Mouse (Mus musculus) spleen, adult 2 months (tissue): ENCODE results near the gene Ift22. TPM values are rescaled to one million over a fixed set of nuclear protein-coding genes. Genes with fewer than 3 reads are reported as not detected.

Experiments used
- DNase-seq, 2 experiments: peaks; one replicate each; pipeline versions ENCODE4 v3.0.0 to v3.0.0-alpha.2; 2012 to 2021; ENCODE audit warnings: low spot score in 2 of 2, low read depth in 1 of 2
- H3K27ac ChIP-seq: fragments of 200-500 bp; 2 replicates; pipeline ENCODE4 v1.5.1; 2012; ENCODE audit warnings: low read length, inconsistent platforms; ENCODE audit not compliant: insufficient read depth
- H3K27me3 ChIP-seq: fragments of 200-500 bp; 2 replicates; pipeline ENCODE4 v1.6.1; 2012; ENCODE audit warnings: mild to moderate bottlenecking, moderate library complexity, low read length, inconsistent platforms; ENCODE audit not compliant: control insufficient read depth, insufficient read depth
- H3K36me3 ChIP-seq: fragments of 200-500 bp; 2 replicates; pipeline ENCODE4 v1.6.1; 2012; ENCODE audit warnings: mild to moderate bottlenecking, low read length, inconsistent platforms; ENCODE audit not compliant: control insufficient read depth, insufficient read depth
- H3K4me1 ChIP-seq: fragments of 200-500 bp; 2 replicates; pipeline ENCODE4 v1.6.1; 2011; ENCODE audit warnings: inconsistent platforms; ENCODE audit not compliant: control insufficient read depth, insufficient read depth, insufficient read length
- H3K4me3 ChIP-seq: fragments of 200-500 bp; 2 replicates; pipeline ENCODE4 v1.5.1; 2011; ENCODE audit warnings: mild to moderate bottlenecking, inconsistent platforms; ENCODE audit not compliant: insufficient read depth, insufficient read length; ENCODE audit errors: extremely low read depth
- CTCF ChIP-seq: fragments of 200-500 bp; IDR thresholded peaks from 2 replicates; pipeline ENCODE4 v1.5.1; 2011; ENCODE audit warnings: mild to moderate bottlenecking, inconsistent platforms; ENCODE audit not compliant: insufficient read depth, insufficient read length, insufficient replicate concordance; ENCODE audit errors: extremely low read depth
- POLR2A ChIP-seq: fragments of 200-500 bp; IDR thresholded peaks from 2 replicates; pipeline ENCODE4 v1.6.1; 2011; ENCODE audit warnings: low read depth, low read length, inconsistent platforms
- WGBS: fragments of 180-500 bp; shearing (Covaris S2); methylation state at CpG from one replicate; pipeline ENCODE4 v1.1.7; 2018; 5-methylcytosine and 5-hydroxymethylcytosine counted together
- polyA plus RNA-seq: library from polyadenylated mRNA; depleted of rRNA; stranded (reverse); fragments of >200 nt; gene quantifications from 2 replicates; pipeline ENCODE4 v1.2.3, GENCODE M21; 2012; rRNA removed

Ift22 gene
- polyA plus RNA-seq = 6.3 and 8.3 TPM in 2 replicates

DNA sequence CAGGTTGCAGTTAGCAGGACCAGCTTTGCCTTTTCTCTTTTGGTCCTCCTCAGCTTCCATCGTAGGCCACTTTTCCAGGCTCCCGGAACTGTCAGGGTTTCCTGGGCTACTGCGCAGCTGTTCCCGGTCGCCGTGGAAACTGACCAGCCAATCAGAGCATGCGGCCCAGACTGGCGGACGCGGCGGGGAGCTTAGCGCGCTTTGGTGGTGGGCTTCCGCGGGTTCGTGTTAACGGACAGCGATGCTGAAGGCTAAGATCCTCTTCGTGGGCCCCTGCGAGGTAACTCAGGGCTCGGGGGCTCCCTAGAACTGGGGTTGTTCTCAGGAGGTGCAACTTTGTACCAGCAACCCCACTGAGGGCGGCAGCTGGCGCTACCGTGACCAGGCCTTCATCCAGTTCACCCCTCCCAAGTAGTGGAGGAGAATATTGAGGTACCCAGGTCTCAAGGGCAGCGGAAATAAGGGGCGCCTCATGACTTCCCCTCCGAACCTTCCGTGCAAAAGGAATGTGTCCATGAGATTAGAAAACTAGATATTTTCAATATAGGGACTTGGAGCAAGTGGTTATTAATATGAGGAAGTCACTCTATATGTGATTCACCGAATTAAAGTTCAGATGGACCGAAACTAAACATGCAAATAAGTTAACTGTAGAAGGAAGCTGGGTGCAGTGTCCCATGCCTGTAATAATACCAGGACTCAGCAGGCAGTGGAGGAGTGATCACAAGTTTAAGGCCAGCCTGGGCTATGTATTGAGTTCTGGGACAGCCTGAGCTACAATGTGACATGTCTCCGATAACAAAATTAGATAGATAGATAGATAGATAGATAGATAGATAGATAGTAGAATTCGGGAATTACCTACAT, at the start of gene Ift22:
TSS of gene Ift22 (plus strand) at position 160 of the 867 bp plus-strand sequence.
- no peak for TF ChIP-seq POLR2A
- TF ChIP-seq CTCF = no peak
- WGBS = 5% methylated on average over 32 of the region's 32 CpGs
- DNase-seq = peak; percentile 49 to 89
- Histone ChIP-seq H3K36me3 (peaks cover 2% of the 10 kb centered on the region; the same call in 1 of the 2 replicates), H3K4me3 (peak within 1 kb of the TSS; percentile 64), H3K27me3 (no peaks in the 10 kb centered on the region), H3K4me1 (no peaks in the 10 kb centered on the region), H3K27ac (peak within 1 kb of the TSS; percentile 28; the same call in 1 of the 2 replicates)

DNA sequence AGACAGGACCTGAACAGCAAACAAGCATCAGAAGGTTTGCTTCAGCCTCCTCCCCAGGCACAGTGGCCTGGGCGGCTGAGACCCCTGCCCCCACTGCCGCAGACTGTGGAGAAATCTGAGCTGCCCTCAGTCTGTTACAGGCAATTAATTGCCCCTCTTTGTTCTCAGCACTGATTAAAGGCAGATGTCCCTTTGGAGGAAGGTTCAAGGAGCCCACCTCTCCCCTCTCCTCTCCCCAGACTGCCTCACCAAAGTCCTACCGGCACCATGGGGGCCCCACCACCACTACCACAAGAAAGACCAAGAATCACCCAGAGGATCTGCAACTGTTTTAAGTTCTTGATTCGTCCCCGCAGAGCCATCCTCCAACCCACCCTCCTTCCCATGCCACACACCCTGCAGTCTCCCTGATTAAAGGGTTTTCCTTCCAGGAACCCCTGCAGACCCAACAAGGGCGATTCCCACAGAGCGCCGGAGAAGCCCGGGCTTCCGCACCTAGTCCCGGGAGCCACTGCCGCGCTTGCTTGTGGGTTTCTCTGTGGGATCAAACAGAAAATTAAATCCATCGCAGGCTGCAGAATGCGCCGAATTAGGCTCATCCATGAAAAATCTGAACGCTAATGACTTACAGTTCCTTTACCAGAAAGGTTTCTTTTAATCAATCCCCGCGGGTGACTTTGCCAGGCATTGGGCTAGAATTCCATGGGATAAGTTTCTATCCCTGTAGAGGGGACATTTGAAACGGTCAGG, 46.6 kb upstream of the Ift22 start:
- H3K4me1 ChIP-seq = peaks cover 22% of the 10 kb centered on the region
- H3K4me3 ChIP-seq = no peak overlapping the region
- no peaks in the 10 kb centered on the region for H3K36me3 ChIP-seq
- DNase-seq = no peak
- TF ChIP-seq POLR2A = no peak
- TF ChIP-seq CTCF = no peak
- H3K27ac ChIP-seq = no peak overlapping the region
- WGBS = 81% methylated on average over 20 of the region's 20 CpGs
- H3K27me3 ChIP-seq = no peaks in the 10 kb centered on the region

DNA sequence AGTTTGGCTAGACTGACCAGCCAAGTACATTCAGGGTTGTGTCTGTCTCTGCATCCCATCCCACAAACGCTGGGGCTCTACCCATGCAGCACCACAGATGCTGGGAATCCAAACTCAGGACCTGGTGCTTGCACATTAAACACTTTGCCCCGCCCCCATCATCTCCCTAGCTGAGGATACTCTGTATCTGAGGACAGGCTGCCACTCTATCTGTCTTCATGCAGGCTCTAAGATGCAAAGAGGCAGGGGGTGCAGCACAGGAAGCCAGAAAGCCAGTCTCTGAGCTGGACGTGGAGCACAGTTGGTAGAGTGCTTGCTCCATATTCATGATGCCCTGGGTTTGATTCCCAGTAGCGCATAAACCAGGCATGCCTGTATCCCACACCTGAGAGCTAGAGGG, 45.1 kb upstream of the Ift22 start:
- DNase-seq = no peak
- H3K27ac ChIP-seq = no peak overlapping the region
- 61% methylated on average over 4 of the region's 4 CpGs for WGBS

DNA sequence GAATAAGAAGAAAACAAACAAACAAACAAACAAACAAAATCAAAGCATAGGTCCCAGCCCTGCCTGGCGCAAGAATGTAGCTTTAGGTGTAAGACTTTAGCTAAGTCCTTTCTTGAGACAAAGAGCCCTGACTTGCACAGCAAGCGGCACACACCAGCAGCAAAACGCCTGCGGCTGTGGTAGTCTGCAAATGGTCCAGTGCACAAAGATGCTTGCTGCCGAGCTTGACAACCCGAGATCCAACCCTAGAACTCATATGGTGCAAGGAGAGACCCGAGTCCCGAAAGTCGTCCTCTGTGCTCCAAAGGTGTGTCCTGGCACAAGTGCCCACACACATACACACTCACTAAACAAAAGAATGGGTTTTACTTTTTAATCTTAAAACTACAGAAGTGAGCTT, 44.7 kb upstream of the Ift22 start:
- Histone ChIP-seq H3K4me3 (no peak overlapping the region), H3K36me3 (no peaks in the 10 kb centered on the region), H3K27ac (peak overlapping the region; percentile 72), H3K4me1 (peaks cover 22% of the 10 kb centered on the region), H3K27me3 (no peaks in the 10 kb centered on the region)
- DNase-seq = no peak
- TF ChIP-seq POLR2A (no peak), CTCF (no peak)
- 47% methylated on average over 9 of the region's 9 CpGs for WGBS

More for the DNA sequence above, 45.1 kb upstream of the Ift22 start:
- Histone ChIP-seq H3K4me1 (peaks cover 22% of the 10 kb centered on the region), H3K36me3 (no peaks in the 10 kb centered on the region), H3K27me3 (no peaks in the 10 kb centered on the region), H3K4me3 (no peak overlapping the region)
- TF ChIP-seq POLR2A (no peak), CTCF (no peak)

DNA sequence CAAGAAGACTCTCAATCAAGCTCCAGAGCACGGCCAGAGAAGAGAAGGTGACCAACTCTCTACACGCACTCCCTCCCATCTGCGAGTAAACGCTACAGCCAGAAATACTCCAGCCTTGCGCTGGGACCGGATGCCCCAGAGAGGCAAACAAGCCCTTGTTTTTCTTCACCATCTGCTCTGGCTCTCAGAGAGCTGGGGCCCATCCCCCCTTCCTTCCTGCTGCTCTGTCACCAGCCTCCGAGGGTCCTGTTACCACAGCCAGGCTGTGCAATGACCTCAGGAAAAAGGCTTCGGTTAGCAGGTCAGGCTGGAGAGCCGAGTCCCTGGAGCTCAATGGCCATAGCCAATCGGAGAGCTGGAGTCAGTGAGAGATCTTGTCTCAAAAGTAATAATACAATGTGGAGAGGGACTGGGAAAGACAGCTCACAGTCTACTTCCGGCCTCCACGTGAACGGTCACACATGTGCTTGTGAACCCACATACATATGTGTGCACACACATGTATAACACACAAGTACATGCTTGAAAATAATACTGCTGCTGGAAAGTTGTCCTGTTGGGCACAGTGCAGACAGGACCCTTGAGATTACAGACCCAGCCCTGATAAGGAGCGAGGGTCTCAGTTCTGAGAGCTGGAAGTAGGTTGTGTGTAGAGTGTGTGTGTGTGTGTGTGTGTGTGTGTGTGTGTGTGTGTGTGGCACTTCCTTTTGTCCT, 43.8 kb upstream of the Ift22 start:
- WGBS = 3% methylated on average over 14 of the region's 14 CpGs
- peak; percentile 22 to 76 for DNase-seq
- Histone ChIP-seq H3K4me1 (peaks cover 22% of the 10 kb centered on the region), H3K36me3 (no peaks in the 10 kb centered on the region), H3K4me3 (no peak overlapping the region), H3K27me3 (no peaks in the 10 kb centered on the region), H3K27ac (peak overlapping the region; percentile 72)
- no peak for TF ChIP-seq POLR2A
- TF ChIP-seq CTCF = no peak

DNA sequence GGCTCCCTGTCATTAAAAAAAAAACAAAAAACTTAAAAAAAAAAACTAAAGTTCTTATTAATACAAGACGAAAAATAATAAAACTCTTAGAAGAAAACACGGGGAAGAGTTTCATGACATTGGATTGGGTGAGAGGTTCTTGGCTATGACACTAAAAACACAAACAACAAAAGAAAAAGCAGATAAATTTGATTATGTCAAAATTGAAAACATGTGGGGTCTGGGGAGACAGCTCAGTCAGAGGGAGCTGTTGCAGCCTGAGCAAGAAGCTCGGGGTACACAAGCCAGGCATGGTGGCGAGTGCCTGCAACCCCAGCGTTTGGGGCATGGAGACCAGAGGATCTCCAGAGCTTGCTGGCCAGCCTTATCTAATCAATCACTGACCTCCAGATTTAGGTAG, 40.2 kb upstream of the Ift22 start:
- no peak overlapping the region for H3K27ac ChIP-seq
- WGBS = 90% methylated on average over 5 of the region's 5 CpGs
- no peaks in the 10 kb centered on the region for H3K27me3 ChIP-seq
- H3K4me3 ChIP-seq = no peak overlapping the region
- no peak for DNase-seq
- no peaks in the 10 kb centered on the region for H3K36me3 ChIP-seq
- H3K4me1 ChIP-seq = peaks cover 26% of the 10 kb centered on the region
- no peak for TF ChIP-seq CTCF
- TF ChIP-seq POLR2A = no peak
